Mouse (Mus musculus) thymus, adult 2 months (tissue): ENCODE results near the gene Fmo6. TPM values are rescaled to one million over a fixed set of nuclear protein-coding genes. Genes with fewer than 3 reads are reported as not detected.

Source experiments
- DNase-seq: peaks from one replicate; pipeline ENCODE4 v3.0.0; 2021
- H3K27ac ChIP-seq: fragments of 200-500 bp; 2 replicates; pipeline ENCODE4 v1.5.1; 2012; ENCODE audit warnings: low read length, control low read depth; ENCODE audit not compliant: control insufficient read depth, insufficient read depth
- H3K27me3 ChIP-seq: fragments of 200-500 bp; 2 replicates; pipeline ENCODE4 v1.6.1; 2012; ENCODE audit warnings: mild to moderate bottlenecking, low read length, moderate library complexity, mixed read lengths; ENCODE audit not compliant: control insufficient read depth, insufficient read depth
- H3K36me3 ChIP-seq: fragments of 200-500 bp; 2 replicates; pipeline ENCODE4 v1.6.1; 2012; ENCODE audit warnings: mild to moderate bottlenecking, low read length, moderate library complexity; ENCODE audit not compliant: control insufficient read depth, insufficient read depth
- H3K4me1 ChIP-seq: fragments of 200-500 bp; replicated peaks from 2 replicates; pipeline ENCODE4 v1.6.1; 2012; ENCODE audit warnings: low read length; ENCODE audit not compliant: control insufficient read depth, insufficient read depth
- H3K4me3 ChIP-seq: fragments of 200-500 bp; 2 replicates; pipeline ENCODE4 v1.5.1; 2012; ENCODE audit warnings: mild to moderate bottlenecking, low read length, control low read depth, moderate library complexity; ENCODE audit not compliant: control insufficient read depth, insufficient read depth
- CTCF ChIP-seq: fragments of 200-500 bp; IDR thresholded peaks from 2 replicates; pipeline ENCODE4 v1.5.1; 2012; ENCODE audit warnings: mild to moderate bottlenecking, control low read depth, low read length, moderate library complexity, borderline replicate concordance; ENCODE audit not compliant: control insufficient read depth, poor library complexity, insufficient read depth; ENCODE audit errors: extremely low read depth
- POLR2A ChIP-seq: fragments of 200-500 bp; IDR thresholded peaks from 2 replicates; pipeline ENCODE4 v1.6.1; 2012; ENCODE audit warnings: mild to moderate bottlenecking, low read length, control low read depth, moderate library complexity; ENCODE audit not compliant: control insufficient read depth, poor library complexity, insufficient read depth; ENCODE audit errors: extremely low read depth
- WGBS: fragments of 180-500 bp; shearing (Covaris S2); methylation state at CpG from one replicate; pipeline ENCODE4 v1.1.7; 2018; 5-methylcytosine and 5-hydroxymethylcytosine counted together
- polyA plus RNA-seq: library from polyadenylated mRNA; depleted of rRNA; stranded (reverse); fragments of >200 nt; gene quantifications from 2 replicates; pipeline ENCODE4 v1.2.3, GENCODE M21; 2012; rRNA removed

Fmo6 gene
- polyA plus RNA-seq, result 0.05 TPM in 1 of 2 replicates, not detected in the other

DNA sequence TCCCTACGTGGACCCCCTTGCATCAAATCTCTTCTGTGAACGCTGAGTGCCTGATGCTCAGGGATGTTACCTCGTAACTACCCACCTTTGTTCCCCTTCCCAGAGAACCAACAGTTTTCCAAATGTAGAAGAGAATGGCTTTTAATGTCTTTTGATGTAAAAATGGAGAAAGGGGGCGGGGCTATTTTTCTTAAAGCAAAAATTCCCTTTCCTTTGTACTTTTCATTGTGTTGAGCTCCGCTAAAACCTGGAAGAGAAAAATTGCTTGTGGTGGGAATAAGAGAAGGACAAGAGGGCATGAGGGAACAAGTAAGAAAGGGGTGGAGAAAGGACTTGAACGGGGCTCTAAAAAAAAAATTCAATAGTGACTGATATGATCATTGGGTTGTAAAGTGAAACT lies at the start of gene Fmo6:
Gene Fmo6 (minus strand): TSS at position 101 of the 400 bp plus-strand sequence.
- no peaks in the 10 kb centered on the region for H3K36me3 ChIP-seq
- TF ChIP-seq CTCF (no peak), POLR2A (no peak)
- no peaks in the 10 kb centered on the region for H3K27me3 ChIP-seq
- H3K4me1 ChIP-seq, result no peaks in the 10 kb centered on the region
- H3K4me3 ChIP-seq, result no peak within 1 kb of the TSS
- WGBS, result 88% methylated on average over 6 of the region's 6 CpGs
- DNase-seq, result no peak
- no peak within 1 kb of the TSS for H3K27ac ChIP-seq

DNA sequence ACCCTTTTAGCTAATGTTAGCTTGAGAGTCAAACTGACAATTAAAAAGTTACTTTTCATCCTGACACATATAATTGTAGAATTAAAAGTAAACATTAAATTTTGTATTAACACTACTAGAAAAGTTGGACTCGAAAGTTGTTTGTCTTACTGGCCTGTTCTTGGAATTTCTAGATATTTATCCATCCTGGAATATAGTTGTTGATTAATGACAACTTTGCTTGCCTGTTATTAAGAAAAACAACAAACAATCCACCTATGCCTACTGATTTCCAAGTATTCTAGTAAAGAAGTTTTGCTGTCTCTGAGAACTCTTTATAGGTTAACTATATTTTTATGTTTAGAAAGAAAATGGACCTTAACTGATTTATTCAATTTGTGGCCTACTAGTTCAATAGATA lies 49.5 kb upstream of the Fmo6 start:
- no peak for TF ChIP-seq CTCF
- no peak for TF ChIP-seq POLR2A
- WGBS, result 88% methylated on average over 1 of the region's 1 CpGs
- Histone ChIP-seq H3K4me1 (no peaks in the 10 kb centered on the region), H3K27me3 (no peaks in the 10 kb centered on the region), H3K4me3 (no peak overlapping the region), H3K36me3 (no peaks in the 10 kb centered on the region), H3K27ac (no peak overlapping the region)
- DNase-seq, result no peak

DNA sequence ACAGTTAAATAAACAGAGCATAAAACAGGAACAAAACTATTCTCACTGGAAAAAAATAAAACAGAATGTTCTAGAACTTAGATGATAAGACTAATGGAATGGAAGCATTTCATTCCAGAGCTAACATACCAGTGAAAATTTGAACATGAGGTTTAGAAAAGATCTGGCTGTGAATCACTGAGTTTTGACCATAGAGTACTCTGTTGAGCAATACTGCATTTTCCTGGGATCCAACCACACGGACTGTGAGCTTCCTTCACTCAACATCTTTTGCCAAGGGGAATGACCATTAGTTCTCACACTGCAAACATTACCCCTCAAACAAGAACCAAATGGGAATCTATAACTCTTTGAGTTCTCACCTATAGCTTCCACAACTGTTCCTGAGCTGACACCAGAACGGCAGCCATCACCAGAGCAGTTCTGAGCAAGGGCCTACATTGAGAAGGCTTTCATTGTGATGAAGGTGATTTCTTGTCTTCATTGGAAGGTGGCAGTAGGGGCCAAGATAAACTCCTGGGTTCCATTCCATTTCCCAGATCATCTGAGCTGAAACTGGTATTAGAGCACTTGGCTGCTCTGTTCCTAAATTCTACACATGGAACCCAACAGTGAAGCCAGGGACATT lies 48.9 kb upstream of the Fmo6 start:
- 91% methylated on average over 2 of the region's 2 CpGs for WGBS
- Histone ChIP-seq H3K4me1 (no peaks in the 10 kb centered on the region), H3K36me3 (no peaks in the 10 kb centered on the region), H3K27ac (no peak overlapping the region), H3K4me3 (no peak overlapping the region), H3K27me3 (no peaks in the 10 kb centered on the region)
- TF ChIP-seq POLR2A (no peak), CTCF (no peak)
- DNase-seq, result no peak

DNA sequence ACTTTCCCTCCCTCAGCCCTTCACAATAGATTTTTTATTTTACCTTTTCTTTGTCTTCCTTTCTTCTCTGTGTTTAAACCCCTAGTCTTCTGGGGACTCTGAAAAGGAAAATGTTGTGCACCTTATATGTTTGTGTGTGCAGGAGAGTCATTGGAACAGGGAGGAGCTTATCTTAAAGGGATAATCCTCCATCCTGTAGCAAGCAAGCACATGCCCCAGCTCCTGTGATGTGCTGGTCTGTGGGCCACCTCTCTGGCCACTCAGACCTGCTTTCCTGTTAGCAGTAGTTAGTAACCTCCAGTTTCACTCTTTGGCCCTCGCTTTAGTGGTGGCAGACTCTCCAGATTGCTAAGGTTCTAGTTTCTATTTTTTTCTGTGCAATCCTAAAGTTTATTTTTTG lies 47.1 kb upstream of the Fmo6 start, which contains the start of gene Fmo3:
Gene Fmo3 (minus strand): TSS at position 101 of the 400 bp plus-strand sequence.
- H3K27me3 ChIP-seq, result no peaks in the 10 kb centered on the region
- no peak for DNase-seq
- H3K27ac ChIP-seq, result no peak within 1 kb of the TSS
- no peaks in the 10 kb centered on the region for H3K36me3 ChIP-seq
- TF ChIP-seq POLR2A (no peak), CTCF (no peak)
- 78% methylated on average over 1 of the region's 1 CpGs for WGBS
- H3K4me3 ChIP-seq, result no peak within 1 kb of the TSS
- no peaks in the 10 kb centered on the region for H3K4me1 ChIP-seq

DNA sequence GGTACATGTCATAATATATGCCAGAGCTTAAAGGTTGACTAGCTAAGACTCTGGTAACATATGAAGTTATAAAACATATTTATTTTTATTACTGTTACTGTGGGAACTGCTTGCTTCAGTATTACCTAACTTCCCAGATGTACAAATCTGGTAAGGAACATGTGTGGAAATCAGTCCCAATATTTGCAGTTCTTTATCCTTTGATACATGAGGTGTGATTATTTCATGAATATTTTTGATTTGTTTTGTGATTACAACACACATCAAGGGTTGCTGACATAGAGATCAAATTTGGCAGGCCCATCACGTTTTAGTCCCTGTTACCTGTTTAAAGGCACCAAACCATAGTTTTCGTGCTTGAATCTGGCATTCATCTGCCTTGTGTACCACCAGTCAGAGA lies 26.2 kb upstream of the Fmo6 start:
- Histone ChIP-seq H3K4me3 (no peak overlapping the region), H3K27me3 (no peaks in the 10 kb centered on the region), H3K4me1 (no peaks in the 10 kb centered on the region), H3K27ac (no peak overlapping the region), H3K36me3 (no peaks in the 10 kb centered on the region)
- 71% methylated on average over 2 of the region's 2 CpGs for WGBS
- DNase-seq, result no peak
- TF ChIP-seq POLR2A (no peak), CTCF (no peak)

DNA sequence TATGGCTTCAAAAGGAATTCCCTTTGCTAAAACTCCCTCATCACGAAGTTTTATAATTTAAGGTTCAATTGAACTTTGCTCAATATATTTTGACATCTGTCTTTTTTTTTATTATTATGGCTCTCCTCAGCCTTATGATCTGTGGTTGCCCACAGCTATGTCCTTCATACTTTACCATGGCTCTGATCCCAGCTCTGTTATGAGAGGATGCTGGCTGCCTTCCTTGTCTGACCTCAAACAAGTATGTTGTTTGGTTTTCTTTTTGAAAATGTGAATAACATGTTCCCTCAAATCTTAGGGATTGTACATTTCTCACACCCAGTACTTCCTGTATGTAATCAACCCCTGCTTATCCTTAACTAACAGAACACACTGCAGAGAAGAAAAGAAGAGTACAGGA lies 20.1 kb upstream of the Fmo6 start:
- no peak overlapping the region for H3K27ac ChIP-seq
- H3K4me1 ChIP-seq, result no peaks in the 10 kb centered on the region
- no peaks in the 10 kb centered on the region for H3K27me3 ChIP-seq
- no peaks in the 10 kb centered on the region for H3K36me3 ChIP-seq
- TF ChIP-seq POLR2A (no peak), CTCF (no peak)
- WGBS, result 94% methylated on average over 1 of the region's 1 CpGs
- no peak overlapping the region for H3K4me3 ChIP-seq
- no peak for DNase-seq

GRCm38 (mm10) chr1:162953079-162953478 lies 15.8 kb upstream of the Fmo6 start:
- 49% methylated on average over 2 of the region's 2 CpGs for whole genome bisulfite sequencing
- no peak for DNase-seq
- H3K4me3 ChIP-seq, result no peak overlapping the region
- TF ChIP-seq POLR2A, result no peak
- TF ChIP-seq CTCF, result no peak
- no peaks in the 10 kb centered on the region for H3K27me3 ChIP-seq
- H3K36me3 ChIP-seq, result no peaks in the 10 kb centered on the region
- no peak overlapping the region for H3K27ac ChIP-seq
- no peaks in the 10 kb centered on the region for H3K4me1 ChIP-seq
